Mouse (Mus musculus) liver, embryonic 16.5 days (tissue): ENCODE measurements at regions not wholly inside any gene's neighbourhood (a gene's known extent, or its start where the extent isn't known, plus 50 kb on each side); places are given as distances from the start of the nearest gene placed in this dataset.

Source experiments
- ATAC-seq: fragments of 200-750 bp; cut with Nextera tagmentation; 2 replicates; pipeline ENCODE4 v1.8.0; 2017; ENCODE audit warnings: low read depth, mild to moderate bottlenecking, moderate number of reproducible peaks, moderate library complexity
- H3K27ac ChIP-seq: fragments of 300-500 bp; sonication (generic); 2 replicates; pipeline ENCODE4 v1.5.1; 2014; ENCODE audit warnings: mild to moderate bottlenecking, low read length
- H3K27me3 ChIP-seq: fragments of 300-500 bp; sonication (generic); 2 replicates; pipeline ENCODE4 v1.6.1; 2014; ENCODE audit warnings: low read depth, low read length, mixed read lengths; ENCODE audit not compliant: control insufficient read depth, insufficient read depth
- H3K36me3 ChIP-seq: fragments of 300-500 bp; sonication (generic); 2 replicates; pipeline ENCODE4 v1.6.1; 2014; ENCODE audit warnings: mild to moderate bottlenecking; ENCODE audit not compliant: control insufficient read depth, insufficient read depth
- H3K4me1 ChIP-seq: fragments of 300-500 bp; sonication (generic); 2 replicates; pipeline ENCODE4 v1.6.1; 2014; ENCODE audit warnings: low read depth, low read length, mixed read lengths; ENCODE audit not compliant: control insufficient read depth
- H3K4me2 ChIP-seq: fragments of 300-500 bp; sonication (generic); 2 replicates; pipeline ENCODE4 v1.6.1; 2014; ENCODE audit warnings: low read depth, low read length, mixed read lengths
- H3K4me3 ChIP-seq: fragments of 300-500 bp; sonication (generic); 2 replicates; pipeline ENCODE4 v1.5.1; 2014; ENCODE audit warnings: low read depth, mild to moderate bottlenecking, low read length
- H3K9ac ChIP-seq: fragments of 300-500 bp; sonication (generic); 2 replicates; pipeline ENCODE4 v1.6.1; 2014; ENCODE audit warnings: low read depth, low read length
- H3K9me3 ChIP-seq: fragments of 300-500 bp; sonication (generic); replicated peaks from 2 replicates; pipeline ENCODE4 v1.6.1; 2016; ENCODE audit warnings: low read length; ENCODE audit not compliant: control insufficient read depth
- WGBS: fragments of 180-500 bp; shearing (Covaris S2); extraction: QIAGEN DNeasy Blood & Tissue Kit; methylation state at CpG from one replicate; pipeline ENCODE4 v1.1.7; 2014; ENCODE audit not compliant: insufficient replicate concordance; 5-methylcytosine and 5-hydroxymethylcytosine counted together

DNA sequence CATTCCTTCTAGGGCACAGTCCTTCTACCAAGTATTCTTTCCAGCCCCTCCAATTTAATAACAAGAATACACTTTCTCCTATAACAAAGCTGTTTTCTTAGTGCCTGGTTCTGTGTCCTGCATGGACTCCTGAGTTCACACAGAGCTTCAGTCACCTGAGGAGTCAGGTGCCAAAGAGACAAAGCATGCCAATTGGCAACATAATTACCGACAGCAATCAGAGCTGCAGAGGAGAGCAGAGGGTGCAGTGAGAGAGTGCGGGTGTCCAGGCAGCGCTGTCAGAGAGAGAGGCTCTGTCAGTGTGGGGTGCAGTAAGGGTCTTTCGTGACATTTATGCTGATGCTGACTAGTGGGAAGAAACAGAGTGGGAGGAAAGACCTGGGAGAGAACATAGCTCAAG is 807.2 kb upstream of the Car8 start:
- H3K27ac ChIP-seq: no peak overlapping the region
- H3K9ac ChIP-seq: no peak overlapping the region
- ATAC-seq: no peak
- H3K4me2 ChIP-seq: no peak overlapping the region
- no peaks in the 10 kb centered on the region for H3K4me1 ChIP-seq
- H3K36me3 ChIP-seq: no peaks in the 10 kb centered on the region
- H3K9me3 ChIP-seq: no peaks in the 10 kb centered on the region
- no peak overlapping the region for H3K4me3 ChIP-seq
- 66% methylated on average over 4 of the region's 4 CpGs for WGBS
- no peaks in the 10 kb centered on the region for H3K27me3 ChIP-seq

- H3K4me3 ChIP-seq: no peak overlapping the region
- H3K9ac ChIP-seq: no peak overlapping the region
- no peak overlapping the region for H3K27ac ChIP-seq
- no peak overlapping the region for H3K4me2 ChIP-seq
- ATAC-seq: no peak
- WGBS: 70% methylated on average over 4 of the region's 4 CpGs
- no peaks in the 10 kb centered on the region for H3K4me1 ChIP-seq
- no peaks in the 10 kb centered on the region for H3K27me3 ChIP-seq
- H3K36me3 ChIP-seq: no peaks in the 10 kb centered on the region
- H3K9me3 ChIP-seq: no peaks in the 10 kb centered on the region
Observed at GRCm38 (mm10) chr4:9036005-9036404, 797.2 kb upstream of the Car8 start.

GRCm38 (mm10) chr4:9035350-9035749 is 796.5 kb upstream of the Car8 start:
- no peaks in the 10 kb centered on the region for H3K36me3 ChIP-seq
- no peak overlapping the region for H3K4me3 ChIP-seq
- 55% methylated on average over 4 of the region's 4 CpGs for WGBS
- ATAC-seq: no peak
- no peaks in the 10 kb centered on the region for H3K27me3 ChIP-seq
- no peak overlapping the region for H3K9ac ChIP-seq
- no peak overlapping the region for H3K4me2 ChIP-seq
- no peaks in the 10 kb centered on the region for H3K4me1 ChIP-seq
- H3K27ac ChIP-seq: no peak overlapping the region
- H3K9me3 ChIP-seq: no peaks in the 10 kb centered on the region

DNA sequence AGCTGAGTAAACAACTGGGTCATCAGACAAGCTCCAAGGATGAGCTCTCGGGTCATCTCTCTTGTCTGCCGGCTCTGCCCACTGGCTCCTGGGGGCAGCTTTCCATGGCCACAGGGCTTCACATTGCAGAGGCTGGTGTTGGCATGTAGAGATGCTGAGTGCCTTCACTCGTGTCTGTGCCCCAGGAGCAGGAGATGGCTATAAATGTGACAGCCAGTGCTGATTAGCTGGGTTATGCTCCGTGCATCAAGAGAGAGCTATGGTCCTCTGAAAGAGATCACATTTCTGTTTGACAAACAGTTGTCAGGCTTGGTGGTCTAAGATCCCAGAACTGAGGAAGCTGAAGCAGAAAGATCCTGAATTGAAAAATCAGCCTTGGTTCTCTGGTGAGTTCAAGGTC is 795.4 kb upstream of the Car8 start:
- ATAC-seq: no peak

DNA sequence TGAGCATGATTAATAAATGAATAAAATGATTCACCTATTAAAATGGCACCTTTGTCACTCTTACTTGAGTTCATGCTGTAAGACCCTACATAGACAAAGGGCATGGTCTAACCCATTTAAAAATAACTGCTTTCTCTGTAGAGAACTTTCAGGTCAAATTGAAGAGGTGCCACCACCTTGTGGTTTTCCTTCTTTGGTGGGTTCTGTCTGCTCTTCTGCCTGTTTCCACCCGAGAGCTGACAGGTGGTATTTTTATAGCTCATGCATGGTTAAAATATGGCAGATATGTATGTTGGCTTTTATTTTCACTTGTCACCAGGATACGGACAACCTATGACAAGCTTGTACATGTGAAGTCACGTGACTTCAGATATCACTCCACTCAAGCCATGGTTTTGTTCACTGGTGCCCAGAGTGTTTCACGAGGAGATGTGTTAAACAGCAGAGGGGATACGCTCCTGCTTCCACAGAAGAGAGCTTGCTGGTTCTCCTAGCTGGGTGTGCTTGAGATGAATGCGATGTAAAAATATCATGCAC is 794.3 kb upstream of the Car8 start:
- no peaks in the 10 kb centered on the region for H3K9me3 ChIP-seq
- H3K27me3 ChIP-seq: no peaks in the 10 kb centered on the region
- no peak overlapping the region for H3K27ac ChIP-seq
- no peak overlapping the region for H3K9ac ChIP-seq
- no peak for ATAC-seq
- H3K36me3 ChIP-seq: no peaks in the 10 kb centered on the region
- H3K4me2 ChIP-seq: no peak overlapping the region
- 65% methylated on average over 6 of the region's 6 CpGs for WGBS
- no peak overlapping the region for H3K4me3 ChIP-seq
- H3K4me1 ChIP-seq: peaks cover 3% of the 10 kb centered on the region; the same call in 1 of the 2 replicates

More for the DNA sequence above, 795.4 kb upstream of the Car8 start:
- H3K4me2 ChIP-seq: no peak overlapping the region
- no peaks in the 10 kb centered on the region for H3K4me1 ChIP-seq
- H3K9ac ChIP-seq: no peak overlapping the region
- H3K27me3 ChIP-seq: no peaks in the 10 kb centered on the region
- H3K9me3 ChIP-seq: no peaks in the 10 kb centered on the region
- H3K27ac ChIP-seq: no peak overlapping the region
- WGBS: 43% methylated on average over 4 of the region's 4 CpGs
- no peak overlapping the region for H3K4me3 ChIP-seq
- H3K36me3 ChIP-seq: no peaks in the 10 kb centered on the region

GRCm38 (mm10) chr4:9031634-9032033 is 792.8 kb upstream of the Car8 start:
- Histone ChIP-seq H3K4me1 (peaks cover 3% of the 10 kb centered on the region; the same call in 1 of the 2 replicates), H3K9ac (no peak overlapping the region), H3K36me3 (no peaks in the 10 kb centered on the region), H3K27ac (no peak overlapping the region), H3K4me2 (no peak overlapping the region), H3K27me3 (no peaks in the 10 kb centered on the region), H3K4me3 (no peak overlapping the region), H3K9me3 (no peaks in the 10 kb centered on the region)
- 57% methylated on average over 6 of the region's 6 CpGs for WGBS
- no peak for ATAC-seq

DNA sequence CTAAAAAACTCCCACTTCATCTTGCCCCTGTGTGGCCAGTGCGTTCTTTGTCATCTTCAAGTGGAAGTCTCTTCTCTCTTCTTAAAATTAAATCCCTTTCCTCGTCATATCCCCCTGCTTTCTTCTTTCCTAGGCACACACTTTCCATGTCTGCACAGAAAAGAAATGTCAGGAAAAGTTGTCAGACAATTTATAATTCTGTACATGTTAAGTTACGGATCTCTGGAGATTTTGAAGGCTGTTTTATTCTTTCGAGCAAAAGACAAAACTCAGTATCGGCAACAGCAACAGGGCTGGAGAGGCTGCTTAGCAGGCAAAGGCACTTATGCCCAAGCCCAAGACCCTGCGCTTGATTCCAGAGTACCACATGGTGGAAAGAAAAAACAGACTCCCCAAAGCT is 790.1 kb upstream of the Car8 start:
- Histone ChIP-seq H3K27me3 (no peaks in the 10 kb centered on the region), H3K4me2 (peak overlapping the region; percentile 68; the same call in 1 of the 2 replicates), H3K4me3 (no peak overlapping the region), H3K27ac (no peak overlapping the region), H3K9ac (no peak overlapping the region), H3K4me1 (peaks cover 3% of the 10 kb centered on the region; the same call in 1 of the 2 replicates), H3K36me3 (no peaks in the 10 kb centered on the region), H3K9me3 (no peaks in the 10 kb centered on the region)
- 35% methylated on average over 6 of the region's 6 CpGs for WGBS
- ATAC-seq: no peak

DNA sequence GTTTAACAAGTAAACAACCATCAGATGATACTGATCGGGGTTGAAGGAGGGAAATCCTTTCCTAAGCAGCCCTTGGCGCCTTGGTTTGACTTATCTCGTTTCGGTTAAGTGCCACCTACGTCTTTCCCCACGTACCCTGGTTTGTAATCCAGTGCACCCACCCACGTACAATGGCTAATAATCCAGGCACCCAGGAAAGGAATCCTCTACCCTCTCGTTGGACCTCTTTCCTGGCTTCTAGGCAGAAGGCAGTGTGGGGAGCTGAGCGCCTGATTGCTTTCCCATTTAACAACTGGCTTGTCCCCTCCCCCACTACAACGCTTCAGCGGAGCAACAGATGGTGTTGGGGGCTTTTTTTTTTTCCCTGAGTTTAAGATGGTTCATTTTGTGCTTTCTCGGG is 789.6 kb upstream of the Car8 start:
- WGBS: under 1% methylated on average over 12 of the region's 12 CpGs
- H3K9me3 ChIP-seq: no peaks in the 10 kb centered on the region
- no peaks in the 10 kb centered on the region for H3K36me3 ChIP-seq
- peak overlapping the region; percentile 44 for H3K4me3 ChIP-seq
- no peak overlapping the region; the same call in 1 of the 2 replicates for H3K9ac ChIP-seq
- H3K27ac ChIP-seq: no peak overlapping the region
- H3K27me3 ChIP-seq: no peaks in the 10 kb centered on the region
- no peak for ATAC-seq
- H3K4me2 ChIP-seq: peak overlapping the region; percentile 68
- peaks cover 3% of the 10 kb centered on the region; the same call in 1 of the 2 replicates for H3K4me1 ChIP-seq

- Histone ChIP-seq H3K9me3 (no peaks in the 10 kb centered on the region), H3K9ac (0 out of 2 replicates have a peak overlapping the region, but pooled peaks have one; percentile 3), H3K36me3 (no peaks in the 10 kb centered on the region), H3K27me3 (no peaks in the 10 kb centered on the region), H3K4me1 (peaks cover 3% of the 10 kb centered on the region; the same call in 1 of the 2 replicates), H3K27ac (no peak overlapping the region), H3K4me3 (peak overlapping the region; percentile 44), H3K4me2 (peak overlapping the region; percentile 68)
- WGBS: 1% methylated on average over 30 of the region's 30 CpGs
- peak; percentile 64; the same call in 1 of the 2 replicates for ATAC-seq
Observed at GRCm38 (mm10) chr4:9027798-9028404, 789.1 kb upstream of the Car8 start.
